Mouse (Mus musculus) gastrocnemius, adult 18-20 months (tissue): ENCODE data around the gene U2af1. TPM values are rescaled to one million over a fixed set of nuclear protein-coding genes. Genes with fewer than 3 reads are reported as not detected.

ENCODE experiments used
- DNase-seq: peaks from one replicate; pipeline ENCODE4 v3.0.0; 2021; ENCODE audit warnings: low spot score
- total RNA-seq, 2 experiments: library from RNA; stranded (reverse); gene quantifications; 2 replicates each; pipeline ENCODE4 v1.2.3; 2021

U2af1 gene
- total RNA-seq, 2 experiments from 2014 or later: 62.1 to 62.7 TPM

DNA sequence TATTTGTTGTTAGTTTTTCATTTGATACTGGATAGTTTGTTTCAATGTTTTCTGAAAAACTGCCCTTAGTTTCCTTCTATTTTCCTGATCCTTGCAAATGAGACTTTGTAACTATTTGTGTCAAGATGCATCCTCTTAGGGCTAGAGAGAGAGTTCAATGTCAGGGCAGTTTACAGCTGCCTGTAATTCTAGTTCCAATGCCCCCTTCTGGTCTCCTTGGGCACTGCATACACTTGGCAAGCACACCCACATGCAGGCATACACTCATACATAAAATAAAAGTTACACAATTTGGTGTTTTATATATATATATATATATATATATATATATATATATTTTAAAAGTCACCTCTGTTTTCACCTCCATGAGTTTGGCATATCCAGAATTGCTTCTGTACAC is 4.2 kb upstream of the U2af1 start:
- no peak for DNase-seq

DNA sequence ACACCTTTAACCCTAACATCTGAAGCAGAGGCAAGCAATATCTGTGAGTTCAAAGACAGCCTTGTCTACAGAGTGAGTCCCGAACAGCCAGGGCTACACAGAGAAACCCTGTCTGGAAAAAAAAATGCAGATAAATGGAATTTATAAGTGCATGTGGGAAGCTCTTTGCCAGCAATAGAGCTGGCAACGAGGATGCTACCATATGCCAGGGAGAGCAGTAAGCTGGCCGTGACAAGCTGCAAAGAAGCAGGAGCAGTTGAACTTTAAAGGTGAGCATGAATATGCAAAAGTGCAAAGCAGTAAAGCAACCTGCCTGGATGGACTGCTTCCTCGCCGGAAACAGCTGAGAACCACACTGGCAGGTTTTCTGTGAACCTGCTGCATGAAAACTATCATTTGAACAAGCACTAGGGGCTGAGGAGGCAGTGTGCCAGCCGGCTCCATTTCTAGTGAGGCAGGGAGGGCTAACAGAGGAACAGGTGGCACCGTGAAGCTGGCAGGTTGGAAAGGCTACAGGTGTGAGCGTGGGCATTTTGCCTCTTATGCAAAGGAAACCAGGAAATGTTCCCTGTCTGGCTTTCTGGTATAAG is 2.1 kb upstream of the U2af1 start:
- no peak for DNase-seq

DNA sequence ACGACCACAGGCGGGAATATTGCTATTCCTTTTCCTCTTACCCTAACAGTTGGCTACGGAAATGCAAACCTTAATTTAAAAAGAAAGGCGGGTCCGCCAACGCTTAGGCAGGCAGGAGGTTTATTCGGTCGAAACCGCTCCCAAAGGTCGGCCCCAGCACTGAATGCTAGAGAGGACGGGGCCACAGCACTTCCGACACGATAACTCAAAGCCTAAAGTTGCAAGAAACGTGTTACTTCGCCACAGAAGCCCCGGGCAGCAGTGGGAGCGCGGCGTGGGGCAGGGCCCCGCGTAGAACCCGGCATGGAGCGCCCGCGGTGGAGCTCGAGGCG is 590 bp downstream of the U2af1 start:
- DNase-seq: no peak

DNA sequence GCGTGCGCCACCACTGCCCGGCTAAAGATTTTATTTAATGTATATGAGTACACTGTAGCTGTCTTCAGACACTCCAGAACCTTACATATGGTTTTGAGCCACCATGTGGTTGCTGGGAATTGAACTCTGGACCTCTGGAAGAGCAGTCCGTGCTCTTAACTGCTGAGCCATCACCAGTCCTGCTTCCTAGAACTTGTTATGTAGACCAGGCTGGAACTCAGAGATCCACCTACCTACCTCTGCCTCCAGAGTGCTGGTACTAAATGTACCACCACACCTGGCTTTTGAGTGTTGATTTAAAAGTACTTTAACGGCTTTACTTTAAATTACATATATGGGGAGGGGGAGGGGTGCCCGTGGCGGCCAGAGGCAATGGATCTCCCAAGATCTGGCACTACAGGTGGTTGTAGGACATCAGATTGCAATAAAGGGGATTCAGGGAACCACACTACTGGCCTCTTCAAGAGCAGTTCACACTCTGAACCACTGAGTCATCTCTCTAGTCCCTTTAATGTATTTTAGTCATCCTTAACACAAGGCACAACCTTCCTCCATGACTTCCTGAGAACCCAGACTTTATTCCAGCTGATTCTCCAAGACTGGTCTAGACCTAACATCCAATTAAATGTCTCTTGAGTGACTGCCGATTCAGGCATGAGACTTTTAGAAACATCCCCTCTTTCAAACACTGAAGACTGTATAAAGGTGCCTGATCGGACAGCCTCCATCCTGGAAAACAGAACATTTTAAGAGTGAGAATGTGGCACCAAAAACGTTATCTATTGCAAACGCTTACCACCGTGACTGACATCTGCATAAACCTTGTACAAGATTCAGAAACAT is 1.3 kb downstream of the U2af1 start:
- no peak for DNase-seq

DNA sequence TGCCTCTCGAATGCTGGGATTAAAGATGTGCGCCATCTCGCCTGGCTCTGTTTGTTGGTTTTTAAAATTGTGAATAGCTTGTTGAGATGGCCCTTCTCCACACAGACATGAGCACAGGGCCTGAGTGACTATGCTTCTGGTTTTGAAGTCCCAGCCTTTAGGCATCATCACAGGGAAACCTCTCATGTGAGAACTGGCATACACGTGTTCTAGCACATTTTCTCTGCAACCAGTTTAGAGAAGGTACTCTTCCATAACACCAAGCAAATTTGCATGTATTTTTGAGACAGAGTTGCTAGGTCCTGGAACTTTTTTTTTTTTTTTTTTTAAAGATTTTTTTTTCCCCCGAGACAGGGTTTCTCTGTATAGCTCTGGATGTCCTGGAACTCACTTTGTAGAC is 2.0 kb downstream of the U2af1 start:
- DNase-seq: no peak

DNA sequence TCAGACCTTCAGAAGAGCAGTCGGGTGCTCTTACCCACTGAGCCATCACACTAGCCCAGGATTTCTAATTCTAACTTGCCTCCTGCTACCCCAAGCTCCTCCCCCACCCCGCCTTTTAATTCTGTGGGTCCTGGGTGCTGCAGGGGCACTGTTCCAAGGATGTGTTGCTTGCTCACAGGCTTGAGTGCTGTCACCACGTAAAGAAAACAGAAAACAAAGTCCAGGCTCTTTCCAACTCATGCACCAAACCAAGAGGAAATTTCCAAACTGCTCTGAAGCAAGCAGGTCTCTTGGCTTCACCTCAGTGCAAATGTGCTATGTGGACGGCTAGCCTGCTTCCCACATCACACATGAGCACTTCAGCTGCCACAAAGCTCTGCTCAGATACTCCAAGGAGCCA is 3.3 kb downstream of the U2af1 start:
- no peak for DNase-seq

DNA sequence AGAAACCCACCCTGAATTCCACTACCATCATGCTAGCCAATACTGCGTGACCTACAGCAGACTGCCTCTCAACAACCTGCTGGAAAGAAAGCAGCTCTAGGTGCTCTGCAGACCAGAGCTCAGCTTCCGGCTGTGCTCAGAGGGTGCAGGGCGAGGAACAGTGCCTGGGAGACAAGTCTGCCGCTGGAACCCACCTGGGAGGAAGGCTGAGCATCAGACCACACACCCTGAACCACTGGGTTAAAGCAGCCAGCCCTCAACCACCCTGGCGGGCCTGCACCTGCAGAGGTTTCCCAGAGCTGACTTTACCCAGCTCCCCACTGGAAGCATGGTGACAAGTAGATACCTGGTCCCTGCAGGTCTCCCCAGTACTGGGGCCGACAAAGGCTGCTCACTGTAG is 5.4 kb downstream of the U2af1 start:
- DNase-seq: no peak

DNA sequence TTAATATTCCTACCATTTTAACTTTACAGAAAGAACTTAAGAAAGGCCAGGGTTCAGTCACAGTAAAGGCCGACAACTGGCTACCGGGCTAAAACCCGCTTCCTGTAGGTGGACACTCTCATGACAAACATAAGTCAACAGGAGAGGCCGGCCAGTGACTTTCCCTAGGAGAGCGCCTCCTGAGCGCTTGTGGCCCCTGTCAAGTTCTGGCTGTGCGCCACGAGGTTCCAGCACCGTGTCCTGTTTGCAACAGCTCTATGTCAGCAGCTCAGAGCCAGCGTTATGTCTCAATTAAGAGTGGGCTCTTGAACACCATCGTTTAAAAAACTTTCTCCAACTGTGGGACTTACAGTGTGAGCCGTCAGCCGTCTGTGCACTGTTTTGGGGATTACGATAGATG is 6.5 kb downstream of the U2af1 start:
- DNase-seq: no peak

DNA sequence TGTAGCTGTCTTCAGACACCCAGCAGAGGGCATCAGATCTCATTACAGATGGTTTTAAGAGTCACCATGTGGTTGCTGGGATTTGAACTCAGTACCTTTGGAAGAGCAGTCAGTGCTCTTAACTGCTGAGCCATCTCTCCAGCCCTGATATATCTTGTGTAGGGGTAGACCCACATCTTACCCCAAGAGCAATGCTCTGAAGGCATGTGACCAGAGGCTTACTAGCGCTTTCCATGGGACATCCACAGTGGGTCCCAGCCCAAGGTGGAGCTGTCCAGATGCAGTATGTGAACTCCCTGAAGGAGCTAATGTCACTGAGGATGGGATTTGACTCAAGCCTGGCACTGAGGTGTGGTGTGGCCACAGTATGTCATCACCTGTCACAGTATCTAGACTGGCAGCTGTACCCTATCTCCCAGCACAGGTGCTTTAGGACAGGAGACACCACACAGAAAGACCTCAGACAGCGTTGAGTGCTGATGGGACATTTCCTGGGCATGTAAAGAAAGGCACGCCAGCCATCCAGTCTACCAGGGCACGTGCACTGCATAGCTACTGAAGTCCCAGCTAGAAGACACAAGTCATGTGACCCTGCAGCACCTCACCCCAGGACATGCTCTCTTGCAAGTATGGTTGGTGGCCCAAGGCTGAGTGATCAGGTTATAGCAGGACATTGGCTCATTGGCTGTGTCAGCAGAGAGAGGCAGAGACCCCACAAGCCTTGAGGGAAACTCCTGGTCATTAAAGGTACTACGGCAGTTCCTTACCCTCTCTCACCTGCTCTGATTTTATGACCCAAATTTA is 12.3 kb downstream of the U2af1 start:
- no peak for DNase-seq

DNA sequence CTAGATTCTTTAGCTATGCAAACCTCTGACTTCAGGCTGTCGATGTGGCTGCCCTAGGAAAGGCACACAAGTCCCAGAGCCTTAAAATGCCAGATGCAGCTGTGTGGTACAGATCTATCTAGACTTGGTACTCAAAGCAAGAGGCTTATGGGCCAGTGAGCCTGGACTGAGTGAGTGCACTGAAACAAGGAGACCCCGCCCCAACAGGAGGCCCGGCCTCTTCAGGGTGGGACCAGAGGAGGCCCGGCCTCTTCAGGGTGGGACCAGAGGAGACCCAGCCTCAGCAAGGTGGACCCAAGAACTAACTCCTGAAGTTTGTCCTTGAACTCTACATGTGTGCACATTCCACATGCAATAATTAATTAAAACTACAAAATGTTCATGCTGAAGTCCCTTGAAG is 15.8 kb downstream of the U2af1 start:
- DNase-seq: no peak

DNA sequence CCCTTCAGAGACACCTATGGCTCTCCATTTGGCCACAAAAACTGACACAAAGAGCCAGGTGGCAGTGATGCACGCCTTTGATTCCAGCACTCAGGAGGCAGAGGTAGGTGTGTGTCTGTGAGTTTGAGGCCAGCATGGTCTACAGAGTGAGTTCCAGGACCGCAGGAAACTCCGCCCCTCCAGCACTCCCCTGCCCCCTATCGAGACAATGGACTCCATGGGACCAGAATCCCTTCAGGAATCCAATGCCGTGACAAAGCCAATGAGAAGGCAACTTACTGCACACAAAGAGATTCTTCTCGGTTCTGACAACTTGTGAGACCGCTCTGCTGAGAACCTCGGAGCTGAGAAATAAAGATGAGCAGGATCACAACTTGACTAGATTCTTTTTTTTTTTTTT is 16.4 kb downstream of the U2af1 start:
- DNase-seq: no peak

DNA sequence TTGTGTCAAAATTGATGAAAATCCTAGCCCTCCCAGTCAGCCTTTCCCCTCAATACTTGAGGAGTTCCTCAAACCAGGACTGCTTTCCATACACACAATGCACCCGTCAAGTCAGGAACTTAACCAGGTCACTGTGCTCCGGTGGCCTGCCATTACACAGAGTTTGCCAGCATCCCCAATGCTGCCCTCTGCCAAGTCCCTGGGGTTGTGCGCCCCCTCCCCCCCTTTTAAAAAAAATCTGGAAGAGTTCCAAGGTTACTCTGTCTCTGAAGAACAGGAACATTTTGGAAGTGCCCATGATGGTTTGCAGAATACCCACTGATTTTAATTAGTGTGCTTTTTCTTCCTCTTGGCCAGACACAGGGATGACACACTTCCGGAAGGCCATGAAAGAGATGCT is 19.0 kb downstream of the U2af1 start:
- no peak for DNase-seq

DNA sequence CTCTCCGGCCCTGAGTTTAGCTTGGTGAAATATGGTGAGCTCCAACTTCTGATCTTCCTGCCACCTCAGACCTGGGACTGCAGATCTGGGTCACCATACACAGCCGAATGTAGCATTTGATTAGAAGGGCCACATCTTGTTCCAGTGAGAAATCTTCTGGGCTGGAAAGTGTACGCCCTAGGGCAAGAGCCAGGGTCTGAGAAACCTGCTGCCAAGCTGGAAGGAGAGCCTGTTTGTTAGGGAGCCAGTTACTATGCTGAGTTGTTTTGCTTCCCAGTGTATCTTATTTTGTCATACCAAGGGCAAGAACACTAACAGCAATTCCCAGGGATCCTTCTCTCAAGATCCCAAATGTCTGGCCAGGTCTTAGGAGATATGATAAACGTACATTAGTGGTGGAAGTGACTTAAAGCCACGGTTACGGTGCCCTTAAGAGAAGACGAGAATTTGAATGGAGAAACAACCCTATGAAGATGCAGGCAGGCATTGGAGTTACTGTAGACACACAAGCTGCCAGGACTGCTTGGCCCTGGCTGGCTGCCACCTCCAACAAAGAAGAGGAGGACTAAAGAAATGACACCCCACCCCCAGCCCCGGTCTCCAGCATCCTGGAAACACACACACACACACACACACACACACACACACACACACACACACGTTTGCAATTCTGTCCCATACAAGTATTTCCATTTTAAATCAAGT is 20.7 kb downstream of the U2af1 start:
- peak; percentile 19 for DNase-seq

DNA sequence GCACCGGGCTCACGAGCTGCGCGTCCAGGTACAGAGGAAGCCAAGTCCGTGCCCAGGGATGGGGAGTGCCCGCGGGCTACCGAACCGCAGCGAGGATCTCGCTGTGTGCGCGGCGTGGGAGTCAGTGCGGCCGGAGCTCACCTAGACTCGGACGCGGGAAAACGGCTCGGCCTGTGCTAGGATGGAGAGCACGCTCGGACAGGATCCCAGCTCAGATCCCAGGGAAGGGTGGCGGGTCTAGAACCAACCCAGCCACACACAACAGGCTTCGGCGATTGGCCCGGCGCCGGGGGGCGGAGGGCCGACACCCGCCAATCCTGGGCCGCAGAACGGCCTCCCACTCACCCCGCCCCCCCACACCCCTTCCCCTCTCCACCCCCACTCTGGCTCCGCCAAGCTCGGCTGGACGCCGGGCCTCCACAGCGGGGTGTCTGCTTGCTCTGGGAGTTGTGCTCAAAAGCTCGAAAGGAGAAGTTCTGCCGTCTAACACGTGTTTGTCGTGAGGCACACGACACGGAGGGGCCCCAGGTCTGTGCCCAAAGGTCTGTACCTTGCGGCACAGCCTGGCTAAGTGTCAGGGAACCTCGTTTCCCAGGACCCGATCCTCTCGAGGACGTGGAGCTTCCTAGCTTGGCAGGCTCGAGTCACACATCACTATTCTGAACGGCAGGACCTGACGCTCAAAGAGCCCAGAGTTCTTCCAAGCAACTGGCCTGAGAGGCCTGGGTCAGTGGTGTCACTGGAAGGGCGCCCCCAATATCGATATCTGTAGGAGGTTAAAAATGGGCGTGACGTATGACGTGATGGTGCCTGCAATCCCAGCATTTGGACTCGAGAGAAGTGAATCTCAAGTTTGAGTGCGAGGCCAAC is 21.5 kb downstream of the U2af1 start, which contains the start of gene Cbs:
TSS of gene Cbs (minus strand) at position 297 of the 870 bp plus-strand sequence.
- DNase-seq: peak; percentile 70

DNA sequence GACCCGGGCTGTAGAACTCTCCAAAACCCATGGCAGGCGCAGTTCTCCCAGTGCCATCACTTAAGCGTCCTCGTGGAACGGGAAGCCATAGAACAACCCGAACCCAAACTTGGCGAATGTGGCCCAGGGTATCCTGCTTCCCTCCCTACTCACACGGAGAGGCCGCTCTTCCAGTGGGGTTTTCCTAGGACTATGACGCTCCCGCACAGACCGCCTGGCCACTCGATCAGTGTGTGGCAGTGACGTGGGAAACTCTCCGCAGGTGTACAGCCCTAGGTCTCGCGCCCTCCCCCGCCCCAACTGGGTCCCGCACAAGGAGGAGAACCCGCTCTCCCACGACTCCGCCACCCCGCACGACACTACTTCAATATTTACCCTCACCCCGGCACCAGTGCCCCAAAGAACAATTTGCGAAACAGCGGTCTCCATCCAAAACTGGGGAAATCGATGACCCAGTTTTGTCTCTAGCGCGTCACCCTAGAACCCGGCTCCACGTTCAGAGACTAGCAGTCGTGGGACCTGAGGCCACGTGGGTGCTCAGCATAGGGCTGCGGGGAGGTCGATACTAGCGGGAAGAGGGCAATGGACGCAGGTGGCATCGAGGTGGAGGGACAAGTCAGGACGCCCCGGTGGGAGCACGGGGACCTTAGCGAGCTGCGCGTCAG is 22.3 kb downstream of the U2af1 start:
- DNase-seq: no peak

DNA sequence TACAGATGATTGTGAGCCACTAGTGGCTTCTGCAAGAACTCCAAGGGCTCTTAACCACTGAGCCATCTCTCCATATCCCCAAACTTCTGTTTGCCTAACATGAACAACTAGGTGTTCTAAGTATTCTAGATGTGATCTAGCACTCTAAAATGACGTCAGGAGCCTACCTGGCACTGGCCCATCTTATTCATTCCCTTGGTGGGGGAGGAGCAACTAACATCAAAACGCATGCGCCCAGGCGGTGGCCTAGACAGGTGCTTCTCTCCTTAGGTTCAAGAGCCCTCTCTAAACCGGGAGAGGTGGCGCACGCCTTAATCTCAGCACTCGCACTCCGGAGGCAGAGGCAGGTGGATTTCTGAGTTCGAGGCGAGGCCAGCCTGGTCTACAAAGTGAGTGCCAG is 22.9 kb downstream of the U2af1 start:
- no peak for DNase-seq

DNA sequence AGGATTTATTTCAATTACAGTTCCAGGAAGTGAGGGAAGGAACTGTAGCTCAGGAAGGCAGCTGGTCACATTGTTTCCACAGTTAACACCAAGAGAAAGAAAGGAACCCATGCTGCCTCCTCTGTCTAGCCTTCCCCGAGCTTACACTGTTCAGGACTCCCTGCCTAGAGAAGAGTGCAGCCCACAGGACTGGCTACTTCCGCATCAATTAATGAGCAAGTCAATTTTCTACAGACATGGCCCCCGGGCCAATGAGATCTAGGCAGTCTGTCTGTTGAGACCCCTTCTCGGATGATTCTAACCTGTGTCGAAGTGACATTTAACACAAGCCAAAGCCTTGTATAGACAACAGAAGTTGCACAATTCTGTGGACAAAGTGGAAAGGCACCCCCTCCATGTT is 23.8 kb downstream of the U2af1 start:
- DNase-seq: no peak

DNA sequence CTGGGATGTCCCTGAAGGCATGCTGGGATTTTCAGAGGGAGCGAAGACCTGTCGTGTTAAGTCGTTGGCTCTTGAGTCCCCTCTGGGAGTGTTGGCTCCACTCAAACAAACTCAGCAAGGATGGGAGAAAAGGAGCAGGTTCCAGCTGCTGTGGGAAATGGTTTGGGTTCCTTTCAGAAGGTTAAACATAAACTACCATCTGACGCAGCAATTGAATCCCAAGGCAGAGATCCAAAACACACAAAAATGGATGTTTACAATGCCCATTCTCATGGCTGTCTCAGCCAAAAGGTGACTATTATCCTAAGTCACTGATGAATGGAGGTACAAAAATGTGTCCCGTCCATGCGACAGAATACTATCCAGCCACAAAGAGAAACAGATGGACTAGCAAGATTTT is 25.7 kb downstream of the U2af1 start:
- DNase-seq: no peak

DNA sequence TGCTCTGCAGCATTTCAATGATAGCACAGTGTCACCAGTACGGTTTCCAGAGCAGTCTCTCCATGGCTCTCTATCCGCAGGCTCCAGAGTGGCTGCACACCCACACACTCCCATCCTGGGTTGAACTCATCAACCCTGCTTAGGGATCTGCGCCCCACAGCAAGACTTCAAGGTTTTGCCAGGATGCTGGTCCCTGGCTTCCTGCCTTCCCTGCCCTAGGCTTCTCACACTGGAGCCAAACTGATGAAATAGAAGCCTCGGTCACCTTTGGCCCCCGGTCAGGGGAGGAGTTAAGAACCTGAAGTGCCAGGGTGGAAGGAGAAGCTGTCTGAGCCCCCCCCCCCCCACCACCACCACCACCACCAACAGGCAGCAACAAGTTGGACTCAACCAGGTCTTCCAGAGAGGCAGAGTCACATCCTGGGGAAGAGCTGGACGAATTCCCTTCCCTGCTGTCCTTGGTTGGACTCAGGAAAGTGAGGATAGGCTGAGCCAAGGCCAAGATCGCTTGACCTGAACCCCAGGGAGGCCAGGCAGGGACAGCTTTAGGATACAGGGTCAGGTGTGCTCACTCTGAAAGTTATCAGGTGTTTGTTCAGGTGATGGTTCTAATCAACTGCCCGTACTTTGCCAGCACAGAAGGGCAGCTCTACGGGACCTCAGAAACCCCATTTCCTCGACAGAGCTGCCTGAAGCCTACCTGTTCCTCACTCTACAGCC is 27.5 kb downstream of the U2af1 start:
- no peak for DNase-seq

DNA sequence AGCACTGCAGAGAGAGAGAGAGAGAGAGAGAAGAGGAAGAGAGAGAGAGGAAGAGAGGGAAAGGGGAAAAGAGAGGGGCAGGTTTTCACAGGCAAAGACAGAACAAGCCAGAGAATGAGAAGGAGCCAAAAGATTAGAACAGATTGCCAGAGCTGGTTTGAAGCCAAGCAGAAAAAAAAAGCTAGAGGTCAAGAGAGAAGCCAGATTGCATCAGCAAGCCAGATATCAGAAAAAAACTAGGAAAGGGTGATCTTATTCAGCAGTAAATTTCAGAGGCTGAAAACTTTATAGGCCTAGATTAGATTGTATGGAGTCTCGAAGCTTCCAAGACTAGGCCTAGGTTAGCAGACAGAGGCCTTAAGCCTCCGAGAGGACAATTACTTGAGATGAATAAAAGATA is 30.7 kb downstream of the U2af1 start:
- no peak for DNase-seq
